In genomic region chr16:57116066-57116465, GRCm38 (mm10) we compare ENCODE assay signal across 12 mouse cellular contexts. TPM values are rescaled to one million over a fixed set of nuclear protein-coding genes. Genes with fewer than 3 reads are reported as not detected.
DNase-seq lines count a peak whose midpoint lies in the region; ATAC-seq and TF ChIP-seq lines count a peak whose summit lies in the region.
"Had no signal": no experiment of that assay in that cellular context is flagged by ENCODE, and none has a peak within 500 bp of the region (broad histone marks: within the 10 kb centered on the region; RNA-seq: fewer than 3 reads in every experiment).

No protein-coding gene starts in this region.

- no peak overlapping the region for H3K27ac ChIP-seq in gastrocnemius, adult 2 months
- H3K27ac ChIP-seq in lung, embryonic 14.5 days (ENCODE audit: low read depth), result no peak overlapping the region
- H3K27ac ChIP-seq in cortical plate, adult 2 months (ENCODE audit: insufficient read depth, low read length), result no peak overlapping the region
- H3K27ac ChIP-seq: forebrain, embryonic 10.5 days; heart, embryonic 10.5 days had no signal

- H3K4me1 ChIP-seq in lung, embryonic 14.5 days (ENCODE audit: insufficient read depth), result no peaks in the 10 kb centered on the region
- no peaks in the 10 kb centered on the region for H3K4me1 ChIP-seq in cortical plate, adult 2 months (ENCODE audit: control insufficient read depth, insufficient read depth, low read length)
- H3K4me1 ChIP-seq: heart, embryonic 10.5 days had no signal

- peak; percentile 21; the same call in 1 of the 2 replicates for TF ChIP-seq CTCF in gastrocnemius, adult 2 months (IDR thresholded peaks at IDR 0.05)
- peak; percentile 46 for TF ChIP-seq CTCF in lung, embryonic 14.5 days (IDR thresholded peaks at IDR 0.05; ENCODE audit: low read depth)
- TF ChIP-seq CTCF in cortical plate, adult 2 months (IDR thresholded peaks at IDR 0.05; ENCODE audit: extremely low read depth, insufficient read depth, low read length), result peak; percentile 31; the same call in 1 of the 2 replicates

- no peak overlapping the region for H3K4me3 ChIP-seq in gastrocnemius, adult 2 months
- H3K4me3 ChIP-seq in lung, embryonic 14.5 days (ENCODE audit: low read depth, low read length), result no peak overlapping the region
- no peak overlapping the region for H3K4me3 ChIP-seq in cortical plate, adult 2 months (ENCODE audit: insufficient read depth, low read length)
- H3K4me3 ChIP-seq: forebrain, embryonic 10.5 days; heart, embryonic 10.5 days had no signal

- no peak overlapping the region for H3K4me2 ChIP-seq in lung, embryonic 14.5 days

- H3K9ac ChIP-seq in lung, embryonic 14.5 days, result no peak overlapping the region

- no peak for ATAC-seq in lung, embryonic 14.5 days (ENCODE audit: insufficient read depth)
- ATAC-seq: Patski had no signal

- intact Hi-C loops in gastrocnemius, adult 2 months (cut with DNase I), result no loop called here

- no peaks in the 10 kb centered on the region for H3K27me3 ChIP-seq in lung, embryonic 14.5 days (ENCODE audit: insufficient read depth, low read length)

- TF ChIP-seq POLR2A in cortical plate, adult 2 months (IDR thresholded peaks at IDR 0.05; ENCODE audit: extremely low read depth, insufficient read depth, low read length), result no peak

- no peaks in the 10 kb centered on the region for H3K9me3 ChIP-seq in lung, embryonic 14.5 days (ENCODE audit: low read depth, low read length)
- H3K9me3 ChIP-seq: forebrain, embryonic 10.5 days; heart, embryonic 10.5 days had no signal

- no peak for DNase-seq in gastrocnemius, adult 2 months
- DNase-seq in gastrocnemius, postnatal 10 days, result no peak
- DNase-seq in lung, embryonic 14.5 days, result peak; percentile 65
- DNase-seq in lung, adult 18-20 months, result no peak
- DNase-seq in retina, postnatal 1 day, result peak; percentile 41
- DNase-seq in yolk sac, embryonic 10.5 days (ENCODE audit: low spot score), result no peak
- DNase-seq in left cerebral cortex, adult 18-20 months (ENCODE audit: low spot score in 2 of 2), result no peak

- no peaks in the 10 kb centered on the region for H3K36me3 ChIP-seq in lung, embryonic 14.5 days (ENCODE audit: insufficient read depth)
- H3K36me3 ChIP-seq: forebrain, embryonic 10.5 days; heart, embryonic 10.5 days had no signal

RNA-seq across cellular contexts. Expression of gene Tomm70a, which starts 5.4 kb away (rescaled TPM):
- 10 to 100 TPM; 31.6 to 37.4 TPM for total RNA-seq in gastrocnemius, adult 2 months (2021)
- total RNA-seq in gastrocnemius, postnatal 10 days (2021), result 10 to 100 TPM; 39.7 to 40.4 TPM
- 57.3 and 62.0 TPM in 2 replicates for polyA plus RNA-seq in lung, embryonic 14.5 days (2014; fragmentation: Nextera tagmentation; extraction: Ambion mirVana)
- polyA plus RNA-seq in cortical plate, adult 2 months (2012; rRNA removed), result 53.3 and 56.2 TPM in 2 replicates
- total RNA-seq in left cerebral cortex, adult 18-20 months (2021), result 100 to 1,000 TPM; 100 to 111 TPM

RNA-seq across cellular contexts. Expression of gene Tmem45a2, which starts 44.9 kb away (rescaled TPM):
- total RNA-seq in gastrocnemius, adult 2 months (2021), result not detected
- not detected for total RNA-seq in gastrocnemius, postnatal 10 days (2021)
- polyA plus RNA-seq in lung, embryonic 14.5 days (2014; fragmentation: Nextera tagmentation; extraction: Ambion mirVana), result 0.29 and 0.34 TPM in 2 replicates
- polyA plus RNA-seq in cortical plate, adult 2 months (2012; rRNA removed), result 0.06 TPM in 1 of 2 replicates, not detected in the other
- under 1 TPM in 1 of 2 experiments, not detected in 1; 0.09 TPM for total RNA-seq in left cerebral cortex, adult 18-20 months (2021)
- polyA plus RNA-seq: forebrain, embryonic 10.5 days; heart, embryonic 10.5 days; limb, embryonic 11.5 days; Patski had no signal

RNA-seq across cellular contexts. Expression of gene Nit2, which starts 51.1 kb away (rescaled TPM):
- total RNA-seq in gastrocnemius, adult 2 months (2021), result 10 to 100 TPM; 22.7 to 24.3 TPM
- total RNA-seq in gastrocnemius, postnatal 10 days (2021), result 10 to 100 TPM; 34.5 to 35.0 TPM
- 75.1 and 75.4 TPM in 2 replicates for polyA plus RNA-seq in lung, embryonic 14.5 days (2014; fragmentation: Nextera tagmentation; extraction: Ambion mirVana)
- polyA plus RNA-seq in cortical plate, adult 2 months (2012; rRNA removed), result 13.1 and 15.1 TPM in 2 replicates
- 10 to 100 TPM; 12.4 to 13.2 TPM for total RNA-seq in left cerebral cortex, adult 18-20 months (2021)

Comparison
In these comparisons a context has a peak if more than half of its experiments do, and no peak if none do; other contexts are left out.
1. DNase-seq: peak in lung, embryonic 14.5 days (single experiment) and retina, postnatal 1 day (single experiment); none in gastrocnemius, adult 2 months (single experiment), gastrocnemius, postnatal 10 days (single experiment), lung, adult 18-20 months (0 of 2), yolk sac, embryonic 10.5 days (single experiment) and left cerebral cortex, adult 18-20 months (0 of 2).
2. Peak in every context shown above with its lines, with median percentiles within 50 percentile points of each other: CTCF ChIP-seq.